Comparison of ENCODE assay signal across 31 mouse cellular contexts in the genomic region with DNA sequence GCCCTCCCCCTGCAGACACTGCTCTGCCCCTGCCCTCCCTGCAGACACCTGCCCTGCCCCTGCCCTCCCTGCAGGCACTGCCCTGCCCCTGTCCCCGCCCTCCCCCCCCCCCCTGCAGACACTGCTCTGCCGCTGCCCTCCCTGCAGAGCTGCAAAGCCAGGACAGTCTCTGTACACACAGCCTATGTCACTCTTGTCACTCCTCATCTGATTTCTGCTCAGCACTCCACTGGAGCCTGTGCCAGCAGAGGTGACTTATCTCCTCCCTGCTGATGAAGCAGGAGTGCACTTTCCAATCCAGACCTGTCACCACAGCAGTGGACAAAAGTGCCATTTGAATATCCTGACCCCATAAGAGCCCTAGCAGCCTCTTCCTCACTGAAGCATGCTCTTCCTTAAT.
A peak's percentile ranks its signal among the peaks of the same experiment; 100 is the strongest.
DNase-seq lines count a peak whose midpoint lies in the region; ATAC-seq and TF ChIP-seq lines count a peak whose summit lies in the region.
"Had no signal": no experiment of that assay in that cellular context is flagged by ENCODE, and none has a peak within 500 bp of the region (broad histone marks: within the 10 kb centered on the region; RNA-seq: fewer than 3 reads in every experiment).

No protein-coding gene starts in this region.

- no peak for ATAC-seq in forebrain, postnatal 0 days
- ATAC-seq in heart, embryonic 14.5 days (ENCODE audit: insufficient number of reproducible peaks, insufficient read depth, low FRiP score, low read depth) = peak; percentile 47; the same call in 1 of the 2 replicates
- ATAC-seq in hindbrain, embryonic 13.5 days (ENCODE audit: low FRiP score) = no peak
- ATAC-seq in hindbrain, embryonic 12.5 days (ENCODE audit: low FRiP score) = no peak
- no peak for ATAC-seq in neural tube, embryonic 14.5 days (ENCODE audit: low read depth)
- ATAC-seq: activated CD4-positive, CD25-positive, alpha-beta regulatory T cell, adult 4 months; intestine, embryonic 15.5 days; liver, embryonic 12.5 days; liver, postnatal 0 days had no signal

- H3K36me3 ChIP-seq in forebrain, embryonic 10.5 days (replicated peaks) = no peaks in the 10 kb centered on the region
- no peaks in the 10 kb centered on the region for H3K36me3 ChIP-seq in forebrain, postnatal 0 days (ENCODE audit: insufficient read depth)
- no peaks in the 10 kb centered on the region for H3K36me3 ChIP-seq in heart, embryonic 14.5 days (ENCODE audit: control insufficient read depth, insufficient read depth, low read length)
- no peaks in the 10 kb centered on the region for H3K36me3 ChIP-seq in hindbrain, embryonic 13.5 days
- H3K36me3 ChIP-seq in hindbrain, embryonic 12.5 days = no peaks in the 10 kb centered on the region
- no peaks in the 10 kb centered on the region for H3K36me3 ChIP-seq in neural tube, embryonic 14.5 days (ENCODE audit: control insufficient read depth, insufficient read depth, low read length)
- H3K36me3 ChIP-seq: forebrain, embryonic 12.5 days; hindbrain, embryonic 15.5 days; intestine, embryonic 15.5 days; liver, embryonic 12.5 days; neural tube, embryonic 13.5 days had no signal

- intact Hi-C loops in heart, postnatal 36 days (cut with DNase I) = no loop called here

- no peak overlapping the region for H3K4me3 ChIP-seq in forebrain, embryonic 10.5 days
- no peak overlapping the region for H3K4me3 ChIP-seq in forebrain, postnatal 0 days (ENCODE audit: low read depth, low read length)
- no peak overlapping the region for H3K4me3 ChIP-seq in heart, embryonic 14.5 days (ENCODE audit: control insufficient read depth in 1 of 2, insufficient read depth in 1 of 2, low read depth in 1 of 2, low read length in 2 of 2)
- H3K4me3 ChIP-seq in hindbrain, embryonic 13.5 days = no peak overlapping the region
- H3K4me3 ChIP-seq in hindbrain, embryonic 12.5 days = no peak overlapping the region
- no peak overlapping the region for H3K4me3 ChIP-seq in neural tube, embryonic 14.5 days (ENCODE audit: low read depth, low read length)
- H3K4me3 ChIP-seq: erythroblast, embryonic 14.5 days; forebrain, embryonic 12.5 days; hindbrain, embryonic 15.5 days; intestine, embryonic 15.5 days; layer of hippocampus, adult 2 months; liver, embryonic 12.5 days; myocyte; neural tube, embryonic 13.5 days had no signal

- DNase-seq in forebrain, embryonic 10.5 days (ENCODE audit: extremely low spot score, low spot score) = no peak
- no peak for DNase-seq in forebrain, postnatal 0 days
- no peak for DNase-seq in heart, postnatal 36 days
- no peak for DNase-seq in neural tube, embryonic 10.5 days (ENCODE audit: extremely low spot score, low spot score)
- DNase-seq: adrenal gland, adult 2 months; adrenal gland, postnatal 36 days; cerebellum, adult 18-20 months; cerebellum, postnatal 10 days; gastrocnemius, postnatal 10 days; kidney, adult 2 months; kidney, postnatal 36 days; left cerebral cortex, postnatal 4 days; liver, postnatal 0 days; lung, postnatal 10 days; thymus, adult 2 months; thymus, postnatal 36 days had no signal

- TF ChIP-seq CTCF in forebrain, postnatal 0 days (IDR thresholded peaks at IDR 0.05; ENCODE audit: low read depth) = no peak

- H3K27me3 ChIP-seq in forebrain, embryonic 10.5 days (ENCODE audit: poor library complexity, severe bottlenecking) = no peaks in the 10 kb centered on the region
- no peaks in the 10 kb centered on the region for H3K27me3 ChIP-seq in forebrain, postnatal 0 days (ENCODE audit: insufficient read depth, low read length)
- no peaks in the 10 kb centered on the region for H3K27me3 ChIP-seq in heart, embryonic 14.5 days (ENCODE audit: control insufficient read depth, insufficient read depth, low read length)
- H3K27me3 ChIP-seq in hindbrain, embryonic 13.5 days = no peaks in the 10 kb centered on the region
- no peaks in the 10 kb centered on the region for H3K27me3 ChIP-seq in hindbrain, embryonic 12.5 days
- H3K27me3 ChIP-seq in neural tube, embryonic 14.5 days (ENCODE audit: control insufficient read depth, insufficient read depth, low read length) = no peaks in the 10 kb centered on the region
- H3K27me3 ChIP-seq: CH12.LX; forebrain, embryonic 12.5 days; hindbrain, embryonic 15.5 days; intestine, embryonic 15.5 days; liver, embryonic 12.5 days; neural tube, embryonic 13.5 days had no signal

- peak overlapping the region; percentile 67; the same call in 1 of the 2 replicates for H3K27ac ChIP-seq in forebrain, embryonic 10.5 days
- no peak overlapping the region for H3K27ac ChIP-seq in forebrain, postnatal 0 days (ENCODE audit: low read depth, low read length)
- H3K27ac ChIP-seq in heart, embryonic 14.5 days (replicated peaks in 1 of 2; ENCODE audit: control insufficient read depth in 1 of 2, insufficient read depth in 1 of 2, low read depth in 2 of 2, low read length in 2 of 2) = peak overlapping the region; percentile 46 to 62
- H3K27ac ChIP-seq in hindbrain, embryonic 13.5 days = 0 out of 2 replicates have a peak overlapping the region, but pooled peaks have one; percentile 23
- H3K27ac ChIP-seq in hindbrain, embryonic 12.5 days = no peak overlapping the region
- H3K27ac ChIP-seq in neural tube, embryonic 14.5 days (ENCODE audit: low read depth, low read length) = peak overlapping the region; percentile 45; the same call in 1 of the 2 replicates
- H3K27ac ChIP-seq: forebrain, embryonic 12.5 days; hindbrain, embryonic 15.5 days; intestine, embryonic 15.5 days; layer of hippocampus, adult 2 months; liver, embryonic 12.5 days; macrophage had no signal

- no peak overlapping the region for H3K4me2 ChIP-seq in forebrain, postnatal 0 days (ENCODE audit: low read depth)
- H3K4me2 ChIP-seq in heart, embryonic 14.5 days (ENCODE audit: low read length) = no peak overlapping the region
- no peak overlapping the region for H3K4me2 ChIP-seq in hindbrain, embryonic 13.5 days
- no peak overlapping the region for H3K4me2 ChIP-seq in hindbrain, embryonic 12.5 days (replicated peaks)
- no peak overlapping the region for H3K4me2 ChIP-seq in neural tube, embryonic 14.5 days (ENCODE audit: low read depth, low read length)
- H3K4me2 ChIP-seq: forebrain, embryonic 12.5 days; hindbrain, embryonic 15.5 days; intestine, embryonic 15.5 days; liver, embryonic 12.5 days; neural tube, embryonic 13.5 days had no signal

- WGBS in forebrain, embryonic 10.5 days = 50% methylated on average over 1 of the region's 2 CpGs
- 33% methylated on average over 1 of the region's 2 CpGs for WGBS in forebrain, postnatal 0 days
- WGBS in heart, embryonic 14.5 days = no CpG with 5 or more reads among the region's 2 CpGs
- WGBS in hindbrain, embryonic 13.5 days = 13% methylated on average over 1 of the region's 2 CpGs
- 38% methylated on average over 1 of the region's 2 CpGs for WGBS in hindbrain, embryonic 12.5 days
- WGBS in neural tube, embryonic 14.5 days = no CpG with 5 or more reads among the region's 2 CpGs

- peaks cover 20% of the 10 kb centered on the region for H3K4me1 ChIP-seq in forebrain, embryonic 10.5 days
- no peaks in the 10 kb centered on the region for H3K4me1 ChIP-seq in forebrain, postnatal 0 days (ENCODE audit: insufficient read depth)
- H3K4me1 ChIP-seq in heart, embryonic 14.5 days (ENCODE audit: control insufficient read depth in 2 of 2, insufficient read depth in 2 of 2, low read length in 2 of 2) = peaks cover 7 to 21% of the 10 kb centered on the region in 2 experiments; a peak in 3 of 4 replicates
- H3K4me1 ChIP-seq in hindbrain, embryonic 13.5 days (replicated peaks) = peaks cover 22% of the 10 kb centered on the region; the same call in 1 of the 2 replicates
- peaks cover 8% of the 10 kb centered on the region; the same call in 1 of the 2 replicates for H3K4me1 ChIP-seq in hindbrain, embryonic 12.5 days
- no peaks in the 10 kb centered on the region; the same call in 1 of the 2 replicates for H3K4me1 ChIP-seq in neural tube, embryonic 14.5 days (ENCODE audit: control insufficient read depth, insufficient read depth, low read length)
- H3K4me1 ChIP-seq: intestine, embryonic 15.5 days; liver, embryonic 12.5 days had no signal

- H3K9me3 ChIP-seq in forebrain, embryonic 10.5 days = no peaks in the 10 kb centered on the region
- H3K9me3 ChIP-seq in forebrain, postnatal 0 days (ENCODE audit: low read length) = no peaks in the 10 kb centered on the region
- no peaks in the 10 kb centered on the region for H3K9me3 ChIP-seq in heart, embryonic 14.5 days (ENCODE audit: control insufficient read depth, low read length)
- H3K9me3 ChIP-seq in hindbrain, embryonic 13.5 days = no peaks in the 10 kb centered on the region
- no peaks in the 10 kb centered on the region for H3K9me3 ChIP-seq in hindbrain, embryonic 12.5 days (replicated peaks)
- no peaks in the 10 kb centered on the region for H3K9me3 ChIP-seq in neural tube, embryonic 14.5 days (ENCODE audit: control insufficient read depth, low read length)
- H3K9me3 ChIP-seq: forebrain, embryonic 12.5 days; hindbrain, embryonic 15.5 days; intestine, embryonic 15.5 days; liver, embryonic 12.5 days; neural tube, embryonic 13.5 days had no signal

- H3K9ac ChIP-seq in forebrain, postnatal 0 days = no peak overlapping the region
- no peak overlapping the region for H3K9ac ChIP-seq in heart, embryonic 14.5 days (ENCODE audit: low read length)
- H3K9ac ChIP-seq in hindbrain, embryonic 13.5 days = no peak overlapping the region
- no peak overlapping the region for H3K9ac ChIP-seq in hindbrain, embryonic 12.5 days
- H3K9ac ChIP-seq in neural tube, embryonic 14.5 days (replicated peaks; ENCODE audit: low read depth, low read length) = no peak overlapping the region
- H3K9ac ChIP-seq: forebrain, embryonic 12.5 days; hindbrain, embryonic 15.5 days; intestine, embryonic 15.5 days; liver, embryonic 12.5 days; liver, postnatal 0 days; neural tube, embryonic 13.5 days had no signal

Comparison
In these comparisons a context has a peak if more than half of its experiments do, and no peak if none do; other contexts are left out.
1. H3K27ac ChIP-seq: peak in forebrain, embryonic 10.5 days (single experiment), heart, embryonic 14.5 days (2 of 2), hindbrain, embryonic 13.5 days (single experiment) and neural tube, embryonic 14.5 days (single experiment); none in forebrain, postnatal 0 days (single experiment) and hindbrain, embryonic 12.5 days (single experiment).